Mouse (Mus musculus): ENCODE measurements around the gene E2f2.

GRCm38 (mm10) chr4:136179998-136180397, 7.8 kb downstream of the E2f2 start:
- TF ChIP-seq CTCF (IDR thresholded peaks at IDR 0.05) (peak; percentile 91), POLR2A (IDR thresholded peaks at IDR 0.05; ENCODE audit: insufficient read depth, low read depth, low read length) (no peak)
